8 mouse cellular contexts compared by ENCODE assay signal in the genomic region with DNA sequence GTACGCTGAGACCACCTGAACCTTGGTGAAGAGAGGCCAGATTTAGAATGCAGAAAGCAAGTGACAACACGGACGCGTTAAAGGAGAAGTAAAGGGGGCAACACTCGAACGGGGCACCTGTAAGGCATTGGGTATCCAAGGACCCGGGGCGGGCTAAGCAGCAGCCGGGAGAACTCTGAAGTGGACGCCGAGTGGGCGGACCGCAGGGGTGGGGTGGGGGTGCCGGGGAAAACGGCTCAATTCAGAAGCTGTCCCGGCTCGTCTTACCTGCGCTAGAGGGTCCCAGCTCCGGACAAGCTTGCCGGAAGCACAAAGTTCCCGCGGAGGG. TPM values are rescaled to one million over a fixed set of nuclear protein-coding genes. Genes with fewer than 3 reads are reported as not detected.
DNase-seq lines count a peak whose midpoint lies in the region; ATAC-seq and TF ChIP-seq lines count a peak whose summit lies in the region.

No protein-coding gene starts in this region.

- H3ac ChIP-seq in myocyte (ENCODE audit: control insufficient read depth, insufficient read length): peak overlapping the region; percentile 40

- peaks cover 14% of the 10 kb centered on the region; the same call in 1 of the 2 replicates for H3K79me2 ChIP-seq in liver, adult 2 months (ENCODE audit: control insufficient read depth, insufficient read depth, low read length)
- H3K79me2 ChIP-seq in myocyte (ENCODE audit: control insufficient read depth, insufficient read depth): peaks cover 82% of the 10 kb centered on the region

- peak overlapping the region; percentile 68 for H3K4me2 ChIP-seq in embryonic facial prominence, embryonic 14.5 days (ENCODE audit: low read depth, low read length)
- peak overlapping the region; percentile 61 for H3K4me2 ChIP-seq in intestine, embryonic 15.5 days (replicated peaks)
- H3K4me2 ChIP-seq in myocyte (ENCODE audit: low read depth): peak overlapping the region; percentile 84

- H3K9ac ChIP-seq in liver, adult 2 months (ENCODE audit: low read depth, low read length): peak overlapping the region; percentile 53
- H3K9ac ChIP-seq in embryonic facial prominence, embryonic 14.5 days (ENCODE audit: low read depth, low read length): peak overlapping the region; percentile 96
- peak overlapping the region; percentile 65 for H3K9ac ChIP-seq in intestine, embryonic 15.5 days

- H3K36me3 ChIP-seq in liver, adult 2 months (ENCODE audit: control insufficient read depth, insufficient read depth, low read length): no peaks in the 10 kb centered on the region; the same call in 1 of the 2 replicates
- H3K36me3 ChIP-seq in embryonic facial prominence, embryonic 14.5 days (ENCODE audit: control insufficient read depth, insufficient read depth, low read length): peaks cover 10% of the 10 kb centered on the region; the same call in 1 of the 2 replicates
- no peaks in the 10 kb centered on the region for H3K36me3 ChIP-seq in intestine, embryonic 15.5 days
- H3K36me3 ChIP-seq in myocyte (ENCODE audit: control insufficient read depth, insufficient read depth): no peaks in the 10 kb centered on the region

- no peak for DNase-seq in liver, adult 2 months (ENCODE audit: extremely low read depth, low read depth, low spot score)
- no peak for DNase-seq in liver
- DNase-seq in embryonic facial prominence, embryonic 14.5 days (ENCODE audit: low spot score): no peak
- no peak for DNase-seq in cerebellum, adult 18-20 months
- no peak for DNase-seq in thymus, postnatal 4 days
- no peak for DNase-seq in ovary, postnatal 10 days (ENCODE audit: low spot score)

- ATAC-seq in embryonic facial prominence, embryonic 14.5 days (ENCODE audit: low read depth): peak; percentile 62
- ATAC-seq in intestine, embryonic 15.5 days: peak; percentile 78

- H3K27me3 ChIP-seq in liver, adult 2 months (ENCODE audit: control insufficient read depth, insufficient read depth, low read length): no peaks in the 10 kb centered on the region
- H3K27me3 ChIP-seq in embryonic facial prominence, embryonic 14.5 days (replicated peaks; ENCODE audit: control insufficient read depth, insufficient read depth, low read length): no peaks in the 10 kb centered on the region
- no peaks in the 10 kb centered on the region for H3K27me3 ChIP-seq in intestine, embryonic 15.5 days (replicated peaks)
- H3K27me3 ChIP-seq in myocyte (ENCODE audit: control insufficient read depth, insufficient read depth, insufficient read length): no peaks in the 10 kb centered on the region

- H3K9me3 ChIP-seq in embryonic facial prominence, embryonic 14.5 days (ENCODE audit: control insufficient read depth, low read length): no peaks in the 10 kb centered on the region
- H3K9me3 ChIP-seq in intestine, embryonic 15.5 days: no peaks in the 10 kb centered on the region

- TF ChIP-seq CTCF in liver, adult 2 months (IDR thresholded peaks at IDR 0.05; ENCODE audit: low read depth, low read length): no peak

- H3K27ac ChIP-seq in liver, adult 2 months (replicated peaks; ENCODE audit: insufficient read depth, low read depth, low read length): no peak overlapping the region
- peak overlapping the region; percentile 82 for H3K27ac ChIP-seq in embryonic facial prominence, embryonic 14.5 days (replicated peaks; ENCODE audit: low read depth, low read length)
- peak overlapping the region; percentile 52 for H3K27ac ChIP-seq in intestine, embryonic 15.5 days

- no peak for TF ChIP-seq POLR2A in liver, adult 2 months (IDR thresholded peaks at IDR 0.05; ENCODE audit: extremely low read depth, insufficient read depth, low read length)
- no peak for TF ChIP-seq POLR2A in myocyte (IDR thresholded peaks at IDR 0.05; ENCODE audit: insufficient read length, low read depth)

- under 1% methylated on average over 22 of the region's 22 CpGs for WGBS in liver, adult 2 months
- WGBS in embryonic facial prominence, embryonic 14.5 days: 0% methylated on average over 19 of the region's 22 CpGs
- 0% methylated on average over 22 of the region's 22 CpGs for WGBS in intestine, embryonic 15.5 days

- peak overlapping the region; percentile 70 for H3K4me3 ChIP-seq in liver, adult 2 months (ENCODE audit: insufficient read depth, low read depth, low read length)
- H3K4me3 ChIP-seq in embryonic facial prominence, embryonic 14.5 days (ENCODE audit: low read depth, low read length): peak overlapping the region; percentile 94
- H3K4me3 ChIP-seq in intestine, embryonic 15.5 days (replicated peaks): peak overlapping the region; percentile 87
- H3K4me3 ChIP-seq in myocyte: peak overlapping the region; percentile 92

- peaks cover 6% of the 10 kb centered on the region; the same call in 1 of the 2 replicates for H3K4me1 ChIP-seq in liver, adult 2 months (ENCODE audit: control insufficient read depth, insufficient read depth, low read length)
- H3K4me1 ChIP-seq in embryonic facial prominence, embryonic 14.5 days (ENCODE audit: control insufficient read depth, insufficient read depth, low read length): peaks cover 19% of the 10 kb centered on the region
- peaks cover 14% of the 10 kb centered on the region for H3K4me1 ChIP-seq in intestine, embryonic 15.5 days (replicated peaks)

TF ChIP-seq in myocyte, 11 proteins besides CTCF, POLR2A, EP300 and RAD21:
- TF ChIP-seq E2F4 (IDR thresholded peaks at IDR 0.05; ENCODE audit: insufficient read depth): no peak
- no peak for TF ChIP-seq SRF (IDR thresholded peaks at IDR 0.05; ENCODE audit: control insufficient read depth, insufficient read length, low read depth)
- TF ChIP-seq MAX (IDR thresholded peaks at IDR 0.05; ENCODE audit: low read depth): no peak
- no peak for TF ChIP-seq POLR2AphosphoS2 (IDR thresholded peaks at IDR 0.05; ENCODE audit: insufficient read length, low read depth)
- TF ChIP-seq MYOD1 (IDR thresholded peaks at IDR 0.05; ENCODE audit: control insufficient read depth in 1 of 3, insufficient read length in 2 of 3, low read depth in 2 of 3): no peak
- no peak for TF ChIP-seq MYOG (IDR thresholded peaks at IDR 0.05; ENCODE audit: control insufficient read depth in 1 of 3, insufficient read depth in 1 of 3, insufficient read length in 2 of 3, low read depth in 2 of 3)
- no peak for TF ChIP-seq USF1 (IDR thresholded peaks at IDR 0.05; ENCODE audit: low read depth)
- no peak for TF ChIP-seq TCF3 (IDR thresholded peaks at IDR 0.05; ENCODE audit: insufficient read length, low read depth)
- TF ChIP-seq CEBPB (IDR thresholded peaks at IDR 0.05; ENCODE audit: insufficient read depth, poor library complexity, severe bottlenecking): no peak
- TF ChIP-seq REST (IDR thresholded peaks at IDR 0.05; ENCODE audit: insufficient read depth, insufficient read length): no peak
- TF ChIP-seq TCF12 (IDR thresholded peaks at IDR 0.05; ENCODE audit: insufficient read depth, poor library complexity, severe bottlenecking): no peak

RNA-seq across cellular contexts. Expression of gene Cnot9, which starts 0.5 kb away (rescaled TPM):
- 8.5 and 10.5 TPM in 2 replicates for total RNA-seq in liver, adult 2 months (2014; rRNA removed)
- 9.6 and 10.7 TPM in 2 replicates for polyA plus RNA-seq in liver, adult 2 months (2012; rRNA removed)
- polyA plus RNA-seq in embryonic facial prominence, embryonic 14.5 days (2014; fragmentation: Nextera tagmentation; extraction: Ambion mirVana): 56.4 and 62.5 TPM in 2 replicates
- polyA plus RNA-seq in intestine, embryonic 15.5 days (2015; fragmentation: Nextera tagmentation; extraction: Ambion mirVana): 58.9 and 61.4 TPM in 2 replicates
- 24.4 TPM for polyA plus RNA-seq in myocyte (2012; fragmentation: generic; extraction: Trizol)

RNA-seq across cellular contexts. Expression of gene Plcd4, which starts 37.3 kb away (rescaled TPM):
- total RNA-seq in liver, adult 2 months (2014; rRNA removed): not detected in 2 replicates
- not detected in 2 replicates for polyA plus RNA-seq in liver, adult 2 months (2012; rRNA removed)
- polyA plus RNA-seq in embryonic facial prominence, embryonic 14.5 days (2014; fragmentation: Nextera tagmentation; extraction: Ambion mirVana): 2.0 and 2.9 TPM in 2 replicates
- 0.29 TPM in 1 of 2 replicates, not detected in the other for polyA plus RNA-seq in intestine, embryonic 15.5 days (2015; fragmentation: Nextera tagmentation; extraction: Ambion mirVana)
- 0.12 TPM for polyA plus RNA-seq in myocyte (2012; fragmentation: generic; extraction: Trizol)

RNA-seq across cellular contexts. Expression of gene Usp37, which starts 38.7 kb away (rescaled TPM):
- total RNA-seq in liver, adult 2 months (2014; rRNA removed): 5.3 and 8.8 TPM in 2 replicates
- 1.0 and 1.4 TPM in 2 replicates for polyA plus RNA-seq in liver, adult 2 months (2012; rRNA removed)
- polyA plus RNA-seq in embryonic facial prominence, embryonic 14.5 days (2014; fragmentation: Nextera tagmentation; extraction: Ambion mirVana): 29.1 and 31.2 TPM in 2 replicates
- 22.2 and 26.0 TPM in 2 replicates for polyA plus RNA-seq in intestine, embryonic 15.5 days (2015; fragmentation: Nextera tagmentation; extraction: Ambion mirVana)
- 2.9 TPM for polyA plus RNA-seq in myocyte (2012; fragmentation: generic; extraction: Trizol)
